Mouse (Mus musculus) CH12.LX (cell line): ENCODE measurements around the gene Lrrc37a. TPM values are rescaled to one million over a fixed set of nuclear protein-coding genes. Genes with fewer than 3 reads are reported as not detected.
"Not testable (repeated sequence)": the region's sequence is repeated elsewhere in the genome, so short reads cannot be mapped to it uniquely, and the experiment has no call there.

ENCODE experiments used
- DNase-seq: peaks from one replicate; pipeline ENCODE4 v3.0.0-alpha.2; 2013; ENCODE audit errors: extremely low read depth
- H3K27ac ChIP-seq: 2 replicates; pipeline ENCODE4 v1.5.1; 2012; ENCODE audit warnings: low read depth, mild to moderate bottlenecking, control low read depth, moderate library complexity; ENCODE audit not compliant: insufficient read depth
- H3K27me3 ChIP-seq: replicated peaks from 2 replicates; pipeline ENCODE3; 2012; ENCODE audit warnings: inconsistent platforms
- H3K36me3 ChIP-seq, 2 experiments: replicated peaks in 1 of 2; 2 replicates each; pipeline versions ENCODE3 to v1.6.1; 2012; ENCODE audit warnings: inconsistent platforms in 1 of 2, low read length in 1 of 2, mild to moderate bottlenecking in 1 of 2, mixed read lengths in 1 of 2, moderate library complexity in 1 of 2; ENCODE audit not compliant: control insufficient read depth in 1 of 2, insufficient read depth in 1 of 2
- H3K4me1 ChIP-seq, 2 experiments: 2 replicates each; pipeline ENCODE4 v1.6.1; 2012; ENCODE audit warnings: inconsistent platforms in 1 of 2, moderate library complexity in 1 of 2; ENCODE audit not compliant: insufficient read depth in 2 of 2, control insufficient read depth in 1 of 2
- H3K4me2 ChIP-seq: 2 replicates; pipeline ENCODE4 v1.6.1; 2012; ENCODE audit warnings: low read depth, mild to moderate bottlenecking, control low read depth; ENCODE audit not compliant: poor library complexity, insufficient read depth, severe bottlenecking
- H3K4me3 ChIP-seq, 3 experiments: fragments of 150-350 bp in 1 of 3; sonication (generic) in 1 of 3; replicated peaks in 1 of 3; 2 replicates each; pipeline versions ENCODE3 to v1.5.1; 2011 to 2012; ENCODE audit warnings: low read depth in 2 of 3, low read length in 2 of 3, mild to moderate bottlenecking in 2 of 3, moderate library complexity in 2 of 3, control low read depth in 1 of 3, improper control_type of control experiment in 1 of 3, inconsistent platforms in 1 of 3, mixed read lengths in 1 of 3; ENCODE audit not compliant: poor library complexity in 1 of 3
- H3K79me2 ChIP-seq: replicated peaks from 2 replicates; pipeline ENCODE4 v1.6.1; 2012; ENCODE audit warnings: mild to moderate bottlenecking, moderate library complexity; ENCODE audit not compliant: control insufficient read depth, poor library complexity, insufficient read depth, severe bottlenecking; ENCODE audit errors: extremely low read depth
- H3K9ac ChIP-seq: 2 replicates; pipeline ENCODE4 v1.6.1; 2012; ENCODE audit warnings: low read depth, mild to moderate bottlenecking, control low read depth, moderate library complexity; ENCODE audit not compliant: insufficient read depth
- H3K9me3 ChIP-seq: replicated peaks from 2 replicates; pipeline ENCODE3; 2012; ENCODE audit warnings: low read length, inconsistent platforms, mixed read lengths
- BHLHE40 ChIP-seq: IDR thresholded peaks from 2 replicates; pipeline ENCODE4 v1.6.1; 2011; ENCODE audit warnings: mild to moderate bottlenecking, low read depth, low read length, improper control_type of control experiment
- CHD1 ChIP-seq: IDR thresholded peaks from 2 replicates; pipeline ENCODE4 v1.6.1; 2012; ENCODE audit warnings: low read depth, low read length, improper control_type of control experiment, inconsistent platforms
- CHD2 ChIP-seq: IDR thresholded peaks from 2 replicates; pipeline ENCODE4 v1.6.1; 2011; ENCODE audit warnings: low read length, improper control_type of control experiment
- CTCF ChIP-seq, 2 experiments: IDR thresholded peaks in 1 of 2; conservative IDR thresholded peaks in 1 of 2; 2 replicates each; pipeline ENCODE4 v1.5.1; 2011 to 2012; ENCODE audit warnings: low read depth in 2 of 2, low read length in 2 of 2, improper control_type of control experiment in 1 of 2, inconsistent platforms in 1 of 2, mild to moderate bottlenecking in 1 of 2, moderate library complexity in 1 of 2
- ELF1 ChIP-seq: IDR thresholded peaks from 2 replicates; pipeline ENCODE4 v1.6.1; 2014; ENCODE audit warnings: low read depth, mild to moderate bottlenecking, inconsistent platforms, low read length, improper control_type of control experiment
- EP300 ChIP-seq: IDR thresholded peaks from 2 replicates; pipeline ENCODE4 v1.6.1; 2011; ENCODE audit warnings: low read length, improper control_type of control experiment
- ETS1 ChIP-seq: conservative IDR thresholded peaks from 2 replicates; pipeline ENCODE4 v1.6.1; 2012; ENCODE audit warnings: low read depth, mild to moderate bottlenecking, inconsistent platforms, low read length, improper control_type of control experiment, moderate library complexity
- GABPA ChIP-seq: IDR thresholded peaks from 2 replicates; pipeline ENCODE4 v1.6.1; 2012; ENCODE audit warnings: low read depth, low read length, improper control_type of control experiment, inconsistent platforms; ENCODE audit not compliant: insufficient replicate concordance
- HCFC1 ChIP-seq: IDR thresholded peaks from 2 replicates; pipeline ENCODE4 v1.6.1; 2012; ENCODE audit warnings: low read depth, mild to moderate bottlenecking, inconsistent platforms, low read length, improper control_type of control experiment
- IRF4 ChIP-seq: IDR thresholded peaks from 2 replicates; pipeline ENCODE4 v1.6.1; 2014; ENCODE audit warnings: low read depth, mild to moderate bottlenecking, inconsistent platforms, low read length, improper control_type of control experiment
- JUN ChIP-seq: IDR thresholded peaks from 2 replicates; pipeline ENCODE4 v1.6.1; 2011; ENCODE audit warnings: low read depth, mild to moderate bottlenecking, low read length, improper control_type of control experiment, moderate library complexity; ENCODE audit not compliant: insufficient read depth
- JUND ChIP-seq: conservative IDR thresholded peaks from 2 replicates; pipeline ENCODE4 v1.6.1; 2011; ENCODE audit warnings: low read depth, low read length, improper control_type of control experiment
- KAT2A ChIP-seq: IDR thresholded peaks from 2 replicates; pipeline ENCODE4 v1.6.1; 2012; ENCODE audit warnings: low read length, improper control_type of control experiment, inconsistent platforms; ENCODE audit not compliant: insufficient replicate concordance
- MAFK ChIP-seq: IDR thresholded peaks from 2 replicates; pipeline ENCODE4 v1.6.1; 2011; ENCODE audit warnings: low read length, improper control_type of control experiment; ENCODE audit not compliant: insufficient replicate concordance
- MAX ChIP-seq: IDR thresholded peaks from 2 replicates; pipeline ENCODE4 v1.6.1; 2011; ENCODE audit warnings: low read length, improper control_type of control experiment
- MAZ ChIP-seq: IDR thresholded peaks from 2 replicates; pipeline ENCODE4 v1.6.1; 2012; ENCODE audit warnings: low read depth, mild to moderate bottlenecking, inconsistent platforms, low read length, improper control_type of control experiment, moderate library complexity
- MEF2A ChIP-seq: IDR thresholded peaks from 2 replicates; pipeline ENCODE4 v1.6.1; 2014; ENCODE audit warnings: low read depth, mild to moderate bottlenecking, inconsistent platforms, low read length, improper control_type of control experiment, borderline replicate concordance
- MXI1 ChIP-seq: IDR thresholded peaks from 2 replicates; pipeline ENCODE4 v1.6.1; 2011; ENCODE audit warnings: mild to moderate bottlenecking, low read depth, low read length, improper control_type of control experiment
- MYC ChIP-seq: IDR thresholded peaks from 2 replicates; pipeline ENCODE4 v1.6.1; 2011; ENCODE audit warnings: low read depth, mild to moderate bottlenecking, improper control_type of control experiment, low read length
- NELFE ChIP-seq: IDR thresholded peaks from 2 replicates; pipeline ENCODE4 v1.6.1; 2011; ENCODE audit warnings: low read depth, low read length, improper control_type of control experiment
- NRF1 ChIP-seq: IDR thresholded peaks from 2 replicates; pipeline ENCODE4 v1.6.1; 2014; ENCODE audit warnings: low read depth, mild to moderate bottlenecking, inconsistent platforms, low read length, improper control_type of control experiment, moderate library complexity
- POLR2A ChIP-seq: IDR thresholded peaks from 2 replicates; pipeline ENCODE4 v1.6.1; 2011; ENCODE audit warnings: low read depth, mild to moderate bottlenecking, improper control_type of control experiment, low read length
- POLR2AphosphoS2 ChIP-seq: IDR thresholded peaks from 2 replicates; pipeline ENCODE4 v1.6.1; 2011; ENCODE audit warnings: low read depth, low read length, improper control_type of control experiment
- RCOR1 ChIP-seq: conservative IDR thresholded peaks from 2 replicates; pipeline ENCODE4 v1.6.1; 2012; ENCODE audit warnings: low read depth, mild to moderate bottlenecking, inconsistent platforms, low read length, improper control_type of control experiment
- SIN3A ChIP-seq: IDR thresholded peaks from 2 replicates; pipeline ENCODE4 v1.6.1; 2012; ENCODE audit warnings: low read length, improper control_type of control experiment, inconsistent platforms
- SMC3 ChIP-seq: IDR thresholded peaks from 2 replicates; pipeline ENCODE4 v1.6.1; 2011; ENCODE audit warnings: low read depth, low read length, improper control_type of control experiment
- TBP ChIP-seq: conservative IDR thresholded peaks from 2 replicates; pipeline ENCODE4 v1.6.1; 2011; ENCODE audit warnings: low read depth, low read length, improper control_type of control experiment
- TCF12 ChIP-seq: IDR thresholded peaks from 2 replicates; pipeline ENCODE4 v1.6.1; 2014; ENCODE audit warnings: low read depth, mild to moderate bottlenecking, inconsistent platforms, low read length, improper control_type of control experiment
- UBTF ChIP-seq: IDR thresholded peaks from 2 replicates; pipeline ENCODE4 v1.6.1; 2012; ENCODE audit warnings: low read depth, mild to moderate bottlenecking, inconsistent platforms, low read length, improper control_type of control experiment, moderate library complexity
- USF2 ChIP-seq: conservative IDR thresholded peaks from 2 replicates; pipeline ENCODE4 v1.6.1; 2011; ENCODE audit warnings: low read depth, low read length, improper control_type of control experiment
- ZC3H11A ChIP-seq: IDR thresholded peaks from 2 replicates; pipeline ENCODE4 v1.6.1; 2012; ENCODE audit warnings: low read depth, mild to moderate bottlenecking, inconsistent platforms, low read length, improper control_type of control experiment
- ZKSCAN1 ChIP-seq: IDR thresholded peaks from 2 replicates; pipeline ENCODE4 v1.6.1; 2012; ENCODE audit warnings: low read depth, inconsistent platforms, low read length, improper control_type of control experiment, borderline replicate concordance
- ZMIZ1 ChIP-seq: IDR thresholded peaks from 2 replicates; pipeline ENCODE4 v1.6.1; 2012; ENCODE audit warnings: low read depth, mild to moderate bottlenecking, inconsistent platforms, low read length, improper control_type of control experiment
- ZNF384 ChIP-seq: IDR thresholded peaks from 2 replicates; pipeline ENCODE4 v1.6.1; 2012; ENCODE audit warnings: low read depth, low read length, improper control_type of control experiment, inconsistent platforms
- dilution Hi-C: fragments of 300-500 bp; cut with MboI; formaldehyde crosslinking; loops from 2 replicates; pipeline ENCODE4 v1.14.3; 2020; ENCODE audit warnings: low sequenced_read_pairs; ENCODE audit not compliant: extremely low pct_unique_long_range_greater_than_20kb, extremely low pct_ligation_motif_present
- in situ Hi-C: fragments of 300-500 bp; cut with MboI; formaldehyde crosslinking; loops from 3 replicates; pipeline ENCODE4 v1.14.3; 2019; ENCODE audit warnings: low sequenced_read_pairs, low pct_ligation_motif_present, low pct_unique_long_range_greater_than_20kb, mixed read lengths
- polyA plus RNA-seq: library from polyadenylated mRNA; unstranded; fragments of >175 nt; gene quantifications from 2 replicates; pipeline ENCODE4 v1.2.1, GENCODE M21; 2012; ENCODE audit warnings: low read depth; ENCODE audit not compliant: insufficient read length
- total RNA-seq, 2 experiments: library from RNA; depleted of rRNA; stranded (reverse); fragments of 300-350 nt in 1 of 2; fragments of >200 nt in 1 of 2; gene quantifications; 2 replicates each; pipeline ENCODE4 v1.2.3; 2012 to 2014

Gene Lrrc37a
- total and polyA plus RNA-seq, 3 experiments, result not detected

- DNase-seq, H3K9ac ChIP-seq, dilution Hi-C loops, H3K27ac ChIP-seq, H3K27me3 ChIP-seq, in situ Hi-C loops, H3K36me3 ChIP-seq, H3K4me1 ChIP-seq, H3K4me2 ChIP-seq, H3K4me3 ChIP-seq, H3K79me2 ChIP-seq, H3K9me3 ChIP-seq: not testable (repeated sequence)
These were observed 54.7 kb downstream of the Lrrc37a start for GRCm38 (mm10) chr11:103449721-103450120.

GRCm38 (mm10) chr11:103443678-103444077, 60.7 kb downstream of the Lrrc37a start:
- Histone ChIP-seq H3K9me3 (peaks cover 3% of the 10 kb centered on the region), H3K9ac (peak overlapping the region; percentile 81), H3K79me2 (no peaks in the 10 kb centered on the region), H3K27me3 (no peaks in the 10 kb centered on the region), H3K36me3 (no peaks in the 10 kb centered on the region), H3K4me1 (peaks cover 0 to 16% of the 10 kb centered on the region in 2 experiments; a peak in 3 of 4 replicates), H3K4me2 (peak overlapping the region; percentile 44), H3K27ac (peak overlapping the region; percentile 2; the same call in 1 of the 2 replicates), H3K4me3 (peak overlapping the region; percentile 38 to 54 (median 50))
- in situ Hi-C loops (no loop called here), dilution Hi-C loops (no loop called here)
- DNase-seq, result peak; percentile 98
- peak; percentile 40 for TF ChIP-seq ETS1
- TF ChIP-seq ZNF384, result no peak
- TF ChIP-seq MYC, result no peak
- peak; percentile 92 for TF ChIP-seq JUN
- TF ChIP-seq JUND, result peak; percentile 89
- 0 out of 2 replicates have a peak, but pooled peaks have one; percentile 41 for TF ChIP-seq EP300
- no peak for TF ChIP-seq UBTF
- no peak for TF ChIP-seq KAT2A
- peak; percentile 93 for TF ChIP-seq BHLHE40
- TF ChIP-seq POLR2AphosphoS2, result peak; percentile 97
- no peak for TF ChIP-seq SMC3
- TF ChIP-seq CHD1, result no peak
- TF ChIP-seq MXI1, result no peak
- TF ChIP-seq TCF12, result peak; percentile 93
- peak; percentile 98 for TF ChIP-seq TBP
- peak; percentile 75 for TF ChIP-seq HCFC1
- TF ChIP-seq USF2, result no peak
- TF ChIP-seq GABPA, result no peak
- TF ChIP-seq NRF1, result no peak; the same call in 1 of the 2 replicates
- no peak for TF ChIP-seq ZC3H11A
- peak; percentile 97 for TF ChIP-seq POLR2A
- TF ChIP-seq MAX, result no peak
- TF ChIP-seq RCOR1, result no peak
- TF ChIP-seq ELF1, result peak; percentile 97
- peak; percentile 77 for TF ChIP-seq IRF4
- TF ChIP-seq SIN3A, result peak; percentile 63; the same call in 1 of the 2 replicates
- no peak for TF ChIP-seq MAZ
- peak; percentile 97 for TF ChIP-seq NELFE
- no peak for TF ChIP-seq MAFK
- TF ChIP-seq ZMIZ1, result peak; percentile 93
- no peak for TF ChIP-seq CTCF (conservative IDR thresholded peaks at IDR 0.05 in 1 of 2, IDR thresholded peaks at IDR 0.05 in 1 of 2; ENCODE audit: low read depth in 2 of 2, low read length in 2 of 2)
- no peak; the same call in 1 of the 2 replicates for TF ChIP-seq MEF2A
- TF ChIP-seq CHD2, result no peak
- TF ChIP-seq ZKSCAN1, result no peak
